Mouse (Mus musculus): ENCODE results near the gene Rac1. TPM values are rescaled to one million over a fixed set of nuclear protein-coding genes. Genes with fewer than 3 reads are reported as not detected.

Gene Rac1
- polyA plus RNA-seq (2021; fragmentation: Nextera tagmentation), result 96.7 and 497 TPM in 2 replicates
- long read RNA-seq, experiment 1, full-length matches to known transcripts, result 660 of 748 reads
- long read RNA-seq, experiment 1, partial matches to known transcripts, result 32 of 748 reads
- long read RNA-seq, experiment 1, other reads (novel, unspliced or antisense), result 56 of 748 reads
- long read RNA-seq, experiment 2, full-length matches to known transcripts, result 2 of 182 reads
- long read RNA-seq, experiment 2, partial matches to known transcripts, result 15 of 182 reads
- long read RNA-seq, experiment 2, other reads (novel, unspliced or antisense), result 165 of 182 reads

GRCm38 (mm10) chr5:143527486-143528307, at the start of gene Rac1:
TSS of gene Rac1 (minus strand) at chr5:143528036.

GRCm38 (mm10) chr5:143464100-143464756, 63.6 kb downstream of the Rac1 start, which contains the start of gene Daglb:
TSS of gene Daglb (plus strand) at chr5:143464584.

Other genes with a start within 250 kb of the Rac1 start
- 0.48 and 0.82 TPM in 2 replicates for gene Zfp853, start 234.4 kb downstream of the Rac1 start, polyA plus RNA-seq (2021; fragmentation: Nextera tagmentation)
- gene E130309D02Rik, start 212.7 kb downstream of the Rac1 start, polyA plus RNA-seq (2021; fragmentation: Nextera tagmentation), result 16.4 and 22.5 TPM in 2 replicates
- gene Zdhhc4, start 198.8 kb downstream of the Rac1 start, polyA plus RNA-seq (2021; fragmentation: Nextera tagmentation), result 46.9 and 60.3 TPM in 2 replicates
- 0.75 and 0.89 TPM in 2 replicates for gene Grid2ip, start 170.7 kb downstream of the Rac1 start, polyA plus RNA-seq (2021; fragmentation: Nextera tagmentation)
- gene Kdelr2, start 124.2 kb downstream of the Rac1 start, polyA plus RNA-seq (2021; fragmentation: Nextera tagmentation), result 84.4 and 108 TPM in 2 replicates
- gene Daglb, start 63.5 kb downstream of the Rac1 start, polyA plus RNA-seq (2021; fragmentation: Nextera tagmentation), result 18.3 and 28.2 TPM in 2 replicates
- gene Cyth3, start 94.4 kb upstream of the Rac1 start, polyA plus RNA-seq (2021; fragmentation: Nextera tagmentation), result 15.6 and 19.6 TPM in 2 replicates
- 6.4 and 12.1 TPM in 2 replicates for gene Usp42, start 204.2 kb upstream of the Rac1 start, polyA plus RNA-seq (2021; fragmentation: Nextera tagmentation)